In genomic region chr7:24903444-24903825, GRCm38 (mm10) we compare ENCODE assay signal across 8 mouse cellular contexts. TPM values are rescaled to one million over a fixed set of nuclear protein-coding genes. Genes with fewer than 3 reads are reported as not detected.
DNase-seq lines count a peak whose midpoint lies in the region; ATAC-seq and TF ChIP-seq lines count a peak whose summit lies in the region.

No protein-coding gene starts in this region.

- TF ChIP-seq CTCF in liver, adult 2 months (IDR thresholded peaks at IDR 0.05; ENCODE audit: low read depth, low read length): no peak
- TF ChIP-seq CTCF in cortical plate, adult 2 months (IDR thresholded peaks at IDR 0.05; ENCODE audit: extremely low read depth, insufficient read depth, low read length): no peak
- no peak for TF ChIP-seq CTCF in hindbrain, postnatal 0 days (IDR thresholded peaks at IDR 0.05; ENCODE audit: low read depth)

- H3K4me3 ChIP-seq in liver, adult 2 months (ENCODE audit: insufficient read depth, low read depth, low read length): peak overlapping the region; percentile 72
- H3K4me3 ChIP-seq in cortical plate, adult 2 months (ENCODE audit: insufficient read depth, low read length): peak overlapping the region; percentile 50
- peak overlapping the region; percentile 62 for H3K4me3 ChIP-seq in hindbrain, postnatal 0 days (ENCODE audit: low read length)
- H3K4me3 ChIP-seq in neural tube, embryonic 12.5 days: peak overlapping the region; percentile 63

- no peaks in the 10 kb centered on the region for H3K9me3 ChIP-seq in hindbrain, postnatal 0 days (ENCODE audit: low read length)
- H3K9me3 ChIP-seq in neural tube, embryonic 12.5 days: no peaks in the 10 kb centered on the region

- 14% methylated on average over 10 of the region's 10 CpGs for WGBS in liver, adult 2 months
- WGBS in hindbrain, postnatal 0 days: 38% methylated on average over 10 of the region's 10 CpGs
- WGBS in neural tube, embryonic 12.5 days: 45% methylated on average over 10 of the region's 10 CpGs

- no peak for ATAC-seq in hindbrain, postnatal 0 days
- ATAC-seq in neural tube, embryonic 12.5 days (ENCODE audit: low FRiP score, low read depth): no peak

- peak overlapping the region; percentile 84 for H3K27ac ChIP-seq in liver, adult 2 months (replicated peaks; ENCODE audit: insufficient read depth, low read depth, low read length)
- no peak overlapping the region for H3K27ac ChIP-seq in cortical plate, adult 2 months (ENCODE audit: insufficient read depth, low read length)
- H3K27ac ChIP-seq in hindbrain, postnatal 0 days: no peak overlapping the region
- no peak overlapping the region for H3K27ac ChIP-seq in neural tube, embryonic 12.5 days

- no peak for TF ChIP-seq POLR2A in liver, adult 2 months (IDR thresholded peaks at IDR 0.05; ENCODE audit: extremely low read depth, insufficient read depth, low read length)
- no peak for TF ChIP-seq POLR2A in cortical plate, adult 2 months (IDR thresholded peaks at IDR 0.05; ENCODE audit: extremely low read depth, insufficient read depth, low read length)

- no peaks in the 10 kb centered on the region for H3K27me3 ChIP-seq in liver, adult 2 months (ENCODE audit: control insufficient read depth, insufficient read depth, low read length)
- no peaks in the 10 kb centered on the region for H3K27me3 ChIP-seq in hindbrain, postnatal 0 days (ENCODE audit: insufficient read depth, low read length)
- no peaks in the 10 kb centered on the region for H3K27me3 ChIP-seq in neural tube, embryonic 12.5 days (replicated peaks)

- peak; percentile 23 for DNase-seq in liver, adult 2 months (ENCODE audit: extremely low read depth, low read depth, low spot score)
- no peak for DNase-seq in liver
- no peak for DNase-seq in hindbrain, postnatal 0 days (ENCODE audit: low spot score)
- DNase-seq in ovary, postnatal 36 days (ENCODE audit: low spot score): no peak
- DNase-seq in right cerebral cortex, adult 18-20 months: no peak
- DNase-seq in frontal cortex, adult 2 months (ENCODE audit: extremely low spot score in 1 of 2, low spot score in 1 of 2): no peak

- H3K9ac ChIP-seq in liver, adult 2 months (ENCODE audit: low read depth, low read length): peak overlapping the region; percentile 88
- H3K9ac ChIP-seq in hindbrain, postnatal 0 days (replicated peaks; ENCODE audit: low read length): peak overlapping the region; percentile 55; the same call in 1 of the 2 replicates
- peak overlapping the region; percentile 74; the same call in 1 of the 2 replicates for H3K9ac ChIP-seq in neural tube, embryonic 12.5 days

- peak overlapping the region; percentile 86 for H3K4me2 ChIP-seq in hindbrain, postnatal 0 days (ENCODE audit: low read depth, low read length)
- H3K4me2 ChIP-seq in neural tube, embryonic 12.5 days (replicated peaks): peak overlapping the region; percentile 65

- H3K4me1 ChIP-seq in liver, adult 2 months (ENCODE audit: control insufficient read depth, insufficient read depth, low read length): peaks cover 11% of the 10 kb centered on the region
- peaks cover 2% of the 10 kb centered on the region for H3K4me1 ChIP-seq in cortical plate, adult 2 months (ENCODE audit: control insufficient read depth, insufficient read depth, low read length)
- peaks cover 6% of the 10 kb centered on the region; the same call in 1 of the 2 replicates for H3K4me1 ChIP-seq in hindbrain, postnatal 0 days (ENCODE audit: insufficient read depth, low read length)
- H3K4me1 ChIP-seq in neural tube, embryonic 12.5 days: peaks cover 33% of the 10 kb centered on the region

- no peaks in the 10 kb centered on the region for H3K36me3 ChIP-seq in liver, adult 2 months (ENCODE audit: control insufficient read depth, insufficient read depth, low read length)
- no peaks in the 10 kb centered on the region for H3K36me3 ChIP-seq in hindbrain, postnatal 0 days (ENCODE audit: insufficient read depth, low read length)
- H3K36me3 ChIP-seq in neural tube, embryonic 12.5 days: peaks cover 8% of the 10 kb centered on the region

- H3K79me2 ChIP-seq in liver, adult 2 months (ENCODE audit: control insufficient read depth, insufficient read depth, low read length): peaks cover 8% of the 10 kb centered on the region; the same call in 1 of the 2 replicates

RNA-seq across cellular contexts. Expression of gene Arhgef1, which starts 0.7 kb away (rescaled TPM):
- total RNA-seq in liver, adult 2 months (2014; rRNA removed): 8.5 and 15.5 TPM in 2 replicates
- 46.6 and 62.9 TPM in 2 replicates for polyA plus RNA-seq in liver, adult 2 months (2012; rRNA removed)
- 133 and 163 TPM in 2 replicates for polyA plus RNA-seq in cortical plate, adult 2 months (2012; rRNA removed)
- total RNA-seq in hindbrain, postnatal 0 days (2014; rRNA removed): 16.9 and 33.6 TPM in 2 replicates
- 33.9 and 39.0 TPM in 2 replicates for polyA plus RNA-seq in hindbrain, postnatal 0 days (2015; fragmentation: Nextera tagmentation; extraction: Ambion mirVana)
- polyA plus RNA-seq in neural tube, embryonic 12.5 days (2016; fragmentation: Nextera tagmentation; extraction: Ambion mirVana): 84.4 and 89.5 TPM in 2 replicates
- 167 and 181 TPM in 2 replicates for polyA plus RNA-seq in frontal cortex, adult 2 months (2012; rRNA removed)

RNA-seq across cellular contexts. Expression of gene Cd79a, which starts 6.3 kb away (rescaled TPM):
- total RNA-seq in liver, adult 2 months (2014; rRNA removed): 0.18 and 0.60 TPM in 2 replicates
- polyA plus RNA-seq in liver, adult 2 months (2012; rRNA removed): 2.0 and 5.7 TPM in 2 replicates
- polyA plus RNA-seq in cortical plate, adult 2 months (2012; rRNA removed): 1.2 and 1.4 TPM in 2 replicates
- 0.10 and 0.11 TPM in 2 replicates for total RNA-seq in hindbrain, postnatal 0 days (2014; rRNA removed)
- polyA plus RNA-seq in hindbrain, postnatal 0 days (2015; fragmentation: Nextera tagmentation; extraction: Ambion mirVana): 0.63 and 0.93 TPM in 2 replicates
- 0.13 and 0.32 TPM in 2 replicates for polyA plus RNA-seq in neural tube, embryonic 12.5 days (2016; fragmentation: Nextera tagmentation; extraction: Ambion mirVana)
- 0.72 and 0.86 TPM in 2 replicates for polyA plus RNA-seq in frontal cortex, adult 2 months (2012; rRNA removed)

RNA-seq across cellular contexts. Expression of gene Rps19, which starts 19.3 kb away (rescaled TPM):
- 205 and 255 TPM in 2 replicates for total RNA-seq in liver, adult 2 months (2014; rRNA removed)
- 191 and 262 TPM in 2 replicates for polyA plus RNA-seq in liver, adult 2 months (2012; rRNA removed)
- 393 and 394 TPM in 2 replicates for polyA plus RNA-seq in cortical plate, adult 2 months (2012; rRNA removed)
- total RNA-seq in hindbrain, postnatal 0 days (2014; rRNA removed): 483 and 611 TPM in 2 replicates
- polyA plus RNA-seq in hindbrain, postnatal 0 days (2015; fragmentation: Nextera tagmentation; extraction: Ambion mirVana): 1,228 and 1,333 TPM in 2 replicates
- polyA plus RNA-seq in neural tube, embryonic 12.5 days (2016; fragmentation: Nextera tagmentation; extraction: Ambion mirVana): 1,340 and 1,344 TPM in 2 replicates
- polyA plus RNA-seq in frontal cortex, adult 2 months (2012; rRNA removed): 319 and 386 TPM in 2 replicates

RNA-seq across cellular contexts. Expression of gene Dmrtc2, which starts 33.6 kb away (rescaled TPM):
- not detected in 2 replicates for total RNA-seq in liver, adult 2 months (2014; rRNA removed)
- not detected in 2 replicates for polyA plus RNA-seq in liver, adult 2 months (2012; rRNA removed)
- not detected in 2 replicates for polyA plus RNA-seq in cortical plate, adult 2 months (2012; rRNA removed)
- 1.7 TPM in 1 of 2 replicates, not detected in the other for total RNA-seq in hindbrain, postnatal 0 days (2014; rRNA removed)
- polyA plus RNA-seq in hindbrain, postnatal 0 days (2015; fragmentation: Nextera tagmentation; extraction: Ambion mirVana): 0.10 and 0.18 TPM in 2 replicates
- polyA plus RNA-seq in neural tube, embryonic 12.5 days (2016; fragmentation: Nextera tagmentation; extraction: Ambion mirVana): not detected in 2 replicates
- polyA plus RNA-seq in frontal cortex, adult 2 months (2012; rRNA removed): 0.06 TPM in 1 of 2 replicates, not detected in the other

RNA-seq across cellular contexts. Expression of gene Lypd4, which starts 33.7 kb away (rescaled TPM):
- total RNA-seq in liver, adult 2 months (2014; rRNA removed): not detected in 2 replicates
- not detected in 2 replicates for polyA plus RNA-seq in liver, adult 2 months (2012; rRNA removed)
- not detected in 2 replicates for polyA plus RNA-seq in cortical plate, adult 2 months (2012; rRNA removed)
- total RNA-seq in hindbrain, postnatal 0 days (2014; rRNA removed): not detected in 2 replicates
- not detected in 2 replicates for polyA plus RNA-seq in hindbrain, postnatal 0 days (2015; fragmentation: Nextera tagmentation; extraction: Ambion mirVana)
- polyA plus RNA-seq in neural tube, embryonic 12.5 days (2016; fragmentation: Nextera tagmentation; extraction: Ambion mirVana): not detected in 2 replicates
- not detected in 2 replicates for polyA plus RNA-seq in frontal cortex, adult 2 months (2012; rRNA removed)
